In the genomic region with DNA sequence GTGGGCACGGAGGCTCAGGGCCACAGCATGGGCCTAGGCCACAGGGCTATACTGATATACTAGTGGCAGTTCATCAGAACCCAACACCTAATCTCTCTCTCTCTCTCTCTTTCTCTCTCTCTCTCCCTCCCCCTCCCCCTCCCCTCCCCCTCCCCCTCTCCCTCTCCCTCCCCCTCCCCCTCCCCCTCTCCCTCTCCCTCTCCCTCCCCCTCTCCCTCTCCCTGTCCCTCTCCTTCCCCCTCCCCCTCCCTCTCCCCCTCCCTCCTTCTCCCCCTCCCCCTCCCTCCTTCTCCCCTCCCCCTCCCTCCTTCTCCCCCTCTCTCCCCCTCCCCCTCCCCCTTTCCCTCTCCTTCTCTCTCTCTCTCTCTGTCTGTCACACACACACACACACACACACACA, we compare ENCODE assay signal across 8 mouse cellular contexts. TPM values are rescaled to one million over a fixed set of nuclear protein-coding genes. Genes with fewer than 3 reads are reported as not detected.
DNase-seq lines count a peak whose midpoint lies in the region; ATAC-seq and TF ChIP-seq lines count a peak whose summit lies in the region.
"Not testable (repeated sequence)": the region's sequence is repeated elsewhere in the genome, so short reads cannot be mapped to it uniquely, and the experiment has no call there.

A gene (minus strand): TSS at position 101 of the 400 bp plus-strand sequence.

- not testable (repeated sequence) for ATAC-seq in CD4-positive, CD25-positive, alpha-beta regulatory T cell, adult 4 months; heart, embryonic 16.5 days (replicated peaks; ENCODE audit: extremely low read depth, insufficient read depth, low FRiP score); inflammation-experienced regulatory T-cells, adult 6 months; lung, embryonic 15.5 days (ENCODE audit: borderline replicate concordance, extremely low read depth, low FRiP score, low TSS enrichment); stomach, embryonic 14.5 days (ENCODE audit: insufficient number of reproducible peaks, insufficient read depth, low FRiP score, low read depth)

- TF ChIP-seq POLR2A in brain, embryonic 14.5 days (IDR thresholded peaks at IDR 0.05; ENCODE audit: borderline replicate concordance, extremely low read depth, insufficient read depth, insufficient read length, poor library complexity, severe bottlenecking), result not testable (repeated sequence)

- not testable (repeated sequence) for H3K27ac ChIP-seq in heart, embryonic 16.5 days (ENCODE audit: low read length); lung, embryonic 15.5 days; stomach, embryonic 14.5 days (ENCODE audit: low read length)

- H3K36me3 ChIP-seq in heart, embryonic 16.5 days (ENCODE audit: control insufficient read depth, insufficient read depth); lung, embryonic 15.5 days; stomach, embryonic 14.5 days (ENCODE audit: control insufficient read depth, insufficient read depth, low read length): not testable (repeated sequence)

- H3K9ac ChIP-seq in heart, embryonic 16.5 days (ENCODE audit: low read length); lung, embryonic 15.5 days; stomach, embryonic 14.5 days (replicated peaks; ENCODE audit: low read depth, low read length): not testable (repeated sequence)

- DNase-seq in brain, embryonic 14.5 days (ENCODE audit: low read depth); gastrocnemius, postnatal 4 days (ENCODE audit: low spot score in 2 of 2); layer of hippocampus, postnatal 25 days (ENCODE audit: extremely low spot score in 1 of 2, low spot score in 1 of 2): not testable (repeated sequence)

- not testable (repeated sequence) for H3K4me2 ChIP-seq in heart, embryonic 16.5 days (ENCODE audit: low read depth, low read length); lung, embryonic 15.5 days; stomach, embryonic 14.5 days (replicated peaks; ENCODE audit: low read depth, low read length)

- not testable (repeated sequence) for H3K9me3 ChIP-seq in heart, embryonic 16.5 days (replicated peaks; ENCODE audit: control insufficient read depth, low read length); lung, embryonic 15.5 days; stomach, embryonic 14.5 days (ENCODE audit: control insufficient read depth, low read depth, low read length)

- not testable (repeated sequence) for H3K4me3 ChIP-seq in heart, embryonic 16.5 days (ENCODE audit: low read length); lung, embryonic 15.5 days; stomach, embryonic 14.5 days (ENCODE audit: low read depth, low read length)

- not testable (repeated sequence) for TF ChIP-seq CTCF in brain, embryonic 14.5 days (IDR thresholded peaks at IDR 0.05; ENCODE audit: borderline replicate concordance, extremely low read depth, insufficient read depth, insufficient read length)

- WGBS in heart, embryonic 16.5 days, result 77% methylated on average over 1 of the region's 1 CpGs
- WGBS in lung, embryonic 15.5 days, result 75% methylated on average over 1 of the region's 1 CpGs
- 89% methylated on average over 1 of the region's 1 CpGs for WGBS in stomach, embryonic 14.5 days

- H3K4me1 ChIP-seq in heart, embryonic 16.5 days (ENCODE audit: control insufficient read depth, insufficient read depth, low read length); lung, embryonic 15.5 days; stomach, embryonic 14.5 days (ENCODE audit: control insufficient read depth, insufficient read depth, low read length): not testable (repeated sequence)

- H3K27me3 ChIP-seq in heart, embryonic 16.5 days (ENCODE audit: control insufficient read depth, insufficient read depth, low read length); lung, embryonic 15.5 days; stomach, embryonic 14.5 days (ENCODE audit: control insufficient read depth, insufficient read depth, low read length): not testable (repeated sequence)

RNA-seq across cellular contexts. Expression of the gene that starts here (rescaled TPM):
- 10 to 100 TPM; 57.3 to 93.7 TPM for polyA plus RNA-seq in CD4-positive, CD25-positive, alpha-beta regulatory T cell, adult 4 months (2017; shearing (Covaris generic))
- polyA plus RNA-seq in brain, embryonic 14.5 days (2012; rRNA removed), result 14.0 and 16.9 TPM in 2 replicates
- 10 to 100 TPM; 20.8 to 26.2 TPM for total RNA-seq in gastrocnemius, postnatal 4 days (2021)
- polyA plus RNA-seq in heart, embryonic 16.5 days (2015; fragmentation: Nextera tagmentation; extraction: Ambion mirVana), result 19.4 and 21.5 TPM in 2 replicates
- 100 to 1,000 TPM in 1 of 3 experiments, 10 to 100 TPM in 2; 65.9 to 108 (median 76.0) TPM for polyA plus RNA-seq in inflammation-experienced regulatory T-cells, adult 6 months (2017; shearing (Covaris generic))
- total RNA-seq in layer of hippocampus, postnatal 25 days (2021), result 10 to 100 TPM; 11.1 TPM
- 29.4 and 32.4 TPM in 2 replicates for polyA plus RNA-seq in lung, embryonic 15.5 days (2015; fragmentation: Nextera tagmentation; extraction: Ambion mirVana)
- 25.4 and 28.3 TPM in 2 replicates for polyA plus RNA-seq in stomach, embryonic 14.5 days (2014; fragmentation: Nextera tagmentation; extraction: Ambion mirVana)
